Mouse (Mus musculus) embryonic facial prominence, embryonic 10.5 days (tissue): ENCODE measurements at regions not wholly inside any gene's neighbourhood (a gene's known extent, or its start where the extent isn't known, plus 50 kb on each side); places are given as distances from the start of the nearest gene placed in this dataset.
A peak's percentile ranks its signal among the peaks of the same experiment; 100 is the strongest.

ENCODE experiments used
- DNase-seq: peaks from one replicate; pipeline ENCODE4 v3.0.0-alpha.2; 2017; ENCODE audit warnings: low spot score
- H3K27ac ChIP-seq: fragments of 300-500 bp; sonication (generic); replicated peaks from 2 replicates; pipeline ENCODE4 v1.5.1; 2016; ENCODE audit warnings: mild to moderate bottlenecking
- H3K27me3 ChIP-seq: fragments of 300-500 bp; sonication (generic); replicated peaks from 2 replicates; pipeline ENCODE4 v1.6.1; 2016; ENCODE audit warnings: low read depth, mild to moderate bottlenecking; ENCODE audit not compliant: poor library complexity, severe bottlenecking
- H3K36me3 ChIP-seq: fragments of 300-500 bp; sonication (generic); replicated peaks from 2 replicates; pipeline ENCODE4 v1.6.1; 2016; ENCODE audit warnings: mild to moderate bottlenecking, moderate library complexity
- H3K4me1 ChIP-seq: fragments of 300-500 bp; sonication (generic); 2 replicates; pipeline ENCODE4 v1.6.1; 2016
- H3K4me3 ChIP-seq: fragments of 300-500 bp; sonication (generic); 2 replicates; pipeline ENCODE4 v1.5.1; 2016; ENCODE audit warnings: mild to moderate bottlenecking, moderate library complexity
- H3K9me3 ChIP-seq: fragments of 300-500 bp; sonication (generic); 2 replicates; pipeline ENCODE4 v1.6.1; 2016; ENCODE audit warnings: mild to moderate bottlenecking
- WGBS: fragments of 180-500 bp; shearing (Covaris S2); methylation state at CpG from one replicate; pipeline ENCODE4 v1.1.7; 2016; 5-methylcytosine and 5-hydroxymethylcytosine counted together

DNA sequence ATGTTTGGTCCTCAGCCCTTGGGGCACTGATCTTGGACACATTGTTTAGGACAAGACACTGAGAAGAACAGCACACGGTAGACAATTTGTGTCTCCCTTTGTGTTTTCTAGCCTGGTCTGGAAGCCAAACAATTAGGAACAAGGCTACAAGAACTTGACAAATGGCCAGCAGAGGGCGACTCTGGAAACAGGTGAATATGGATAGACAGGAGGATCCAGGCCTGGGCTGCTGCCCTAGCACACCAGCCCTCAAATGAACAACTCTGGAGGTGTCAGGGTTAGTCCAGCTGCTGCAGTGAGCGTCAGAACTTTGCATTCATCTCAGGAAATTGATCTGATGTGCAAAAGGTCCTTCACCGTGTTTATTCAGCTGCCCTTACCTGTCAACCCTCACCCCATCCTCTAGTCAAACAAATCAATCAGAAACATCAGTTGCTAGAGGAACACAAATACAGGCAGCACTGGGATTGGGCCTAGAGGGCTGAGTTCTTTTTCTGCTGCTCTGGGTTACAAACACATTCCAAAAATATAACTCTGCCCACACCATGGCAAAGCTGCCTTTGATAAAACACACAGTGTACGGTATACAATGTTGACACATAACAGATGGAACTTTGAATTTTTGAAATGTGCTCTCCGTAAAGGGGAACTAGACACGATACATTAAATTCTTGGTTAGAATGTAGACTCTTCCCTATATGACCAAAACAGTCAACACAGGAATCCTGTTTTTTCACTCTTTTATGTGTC, 159.7 kb downstream of the Fam84b start:
- peak; percentile 51 for DNase-seq
- Histone ChIP-seq H3K9me3 (no peaks in the 10 kb centered on the region), H3K27me3 (no peaks in the 10 kb centered on the region), H3K27ac (no peak overlapping the region; the same call in 1 of the 2 replicates), H3K4me3 (no peak overlapping the region), H3K4me1 (peaks cover 17% of the 10 kb centered on the region), H3K36me3 (no peaks in the 10 kb centered on the region)
- 67% methylated on average over 7 of the region's 7 CpGs for WGBS

DNA sequence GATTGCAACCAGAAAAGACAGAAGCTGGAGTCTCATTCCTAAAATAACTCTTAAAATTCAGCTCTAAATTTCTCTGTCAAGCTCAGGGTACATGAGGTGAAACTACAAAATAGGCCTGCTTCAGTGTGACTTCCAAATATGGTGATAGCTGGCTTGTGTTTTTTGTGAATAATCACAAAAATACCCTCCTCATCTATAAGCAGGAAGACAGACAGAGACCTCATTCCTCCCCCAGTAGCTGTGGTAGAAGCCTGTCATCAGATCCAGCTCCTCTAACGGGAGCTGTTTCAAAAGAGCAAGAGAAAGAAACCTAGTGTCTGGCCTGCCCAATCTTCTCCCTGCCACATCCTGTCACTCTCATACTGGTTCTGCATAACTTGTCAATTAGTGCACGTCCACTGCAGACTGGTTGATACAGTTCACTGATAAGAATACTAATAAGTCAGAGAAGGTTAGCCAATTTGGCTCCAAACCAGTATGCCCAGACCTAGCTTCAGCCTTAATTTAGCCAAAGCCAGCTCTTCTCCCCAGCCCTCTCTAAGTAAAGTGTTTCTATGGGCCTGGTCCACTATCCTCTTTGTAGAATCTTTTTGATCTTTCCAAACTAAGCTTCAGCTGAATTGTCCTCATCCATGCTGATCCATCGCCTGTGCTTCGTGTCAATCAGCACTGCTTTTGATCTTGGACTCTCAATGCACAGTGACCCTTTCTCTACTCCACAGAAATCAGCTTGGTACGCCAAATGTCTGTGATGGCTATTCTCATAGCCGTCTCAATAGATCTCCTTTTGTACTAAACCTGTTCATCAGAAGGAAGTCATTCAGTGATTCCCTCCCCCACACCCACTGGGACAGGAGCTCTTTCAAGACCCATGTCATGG, 160.6 kb downstream of the Fam84b start:
- WGBS: 37% methylated on average over 6 of the region's 6 CpGs
- Histone ChIP-seq H3K4me3 (no peak overlapping the region), H3K27me3 (no peaks in the 10 kb centered on the region), H3K9me3 (no peaks in the 10 kb centered on the region), H3K36me3 (no peaks in the 10 kb centered on the region), H3K4me1 (peaks cover 17% of the 10 kb centered on the region), H3K27ac (peak overlapping the region; percentile 30; the same call in 1 of the 2 replicates)
- peak; percentile 13 for DNase-seq

DNA sequence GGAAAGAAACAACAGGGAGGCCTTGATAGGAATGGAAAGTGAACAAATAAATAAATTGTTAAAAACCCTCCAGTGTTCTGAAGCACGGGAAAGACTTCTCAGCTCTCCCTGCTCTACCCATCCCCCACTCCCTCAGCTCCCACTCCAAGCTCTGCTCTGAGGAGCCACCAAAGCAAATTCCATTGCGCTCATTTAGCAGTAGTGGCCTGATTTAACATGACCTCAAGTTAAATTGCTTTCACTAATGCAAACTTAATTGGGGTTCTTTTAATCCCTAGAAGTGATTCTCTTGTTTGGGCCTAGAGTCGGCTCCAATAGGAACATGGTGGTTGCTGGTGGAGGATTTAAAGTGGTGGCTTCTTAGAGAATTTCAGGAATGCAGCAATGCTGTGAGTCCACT, 161.4 kb downstream of the Fam84b start:
- Histone ChIP-seq H3K27ac (peak overlapping the region; percentile 24; the same call in 1 of the 2 replicates), H3K4me1 (peaks cover 17% of the 10 kb centered on the region), H3K9me3 (no peaks in the 10 kb centered on the region), H3K4me3 (no peak overlapping the region), H3K36me3 (no peaks in the 10 kb centered on the region), H3K27me3 (no peaks in the 10 kb centered on the region)
- peak; percentile 16 for DNase-seq
- WGBS: 28% methylated on average over 3 of the region's 3 CpGs

DNA sequence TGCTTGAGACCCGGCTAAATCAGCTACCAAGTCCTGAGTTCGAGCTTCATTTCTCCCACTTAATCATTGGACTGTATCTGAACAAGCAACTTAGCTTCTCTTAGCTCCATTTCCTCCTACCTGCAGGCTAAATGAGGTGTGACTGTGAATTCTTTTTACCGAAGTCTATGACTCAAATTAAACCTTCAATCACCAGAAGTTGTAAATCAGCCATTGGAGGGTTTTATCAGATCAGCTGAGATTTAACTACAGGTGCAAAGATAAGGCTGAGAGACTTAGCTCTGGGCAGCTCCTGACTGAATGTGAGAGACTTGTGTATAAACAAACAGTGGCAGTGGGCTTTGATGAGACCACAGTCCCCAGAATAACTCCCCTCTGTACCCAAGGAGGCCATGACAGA, 176.2 kb downstream of the Fam84b start:
- H3K4me1 ChIP-seq: no peaks in the 10 kb centered on the region
- no peak overlapping the region for H3K4me3 ChIP-seq
- no peak overlapping the region for H3K27ac ChIP-seq
- WGBS: 84% methylated on average over 3 of the region's 3 CpGs
- H3K36me3 ChIP-seq: no peaks in the 10 kb centered on the region
- no peaks in the 10 kb centered on the region for H3K9me3 ChIP-seq
- no peaks in the 10 kb centered on the region for H3K27me3 ChIP-seq
- no peak for DNase-seq

DNA sequence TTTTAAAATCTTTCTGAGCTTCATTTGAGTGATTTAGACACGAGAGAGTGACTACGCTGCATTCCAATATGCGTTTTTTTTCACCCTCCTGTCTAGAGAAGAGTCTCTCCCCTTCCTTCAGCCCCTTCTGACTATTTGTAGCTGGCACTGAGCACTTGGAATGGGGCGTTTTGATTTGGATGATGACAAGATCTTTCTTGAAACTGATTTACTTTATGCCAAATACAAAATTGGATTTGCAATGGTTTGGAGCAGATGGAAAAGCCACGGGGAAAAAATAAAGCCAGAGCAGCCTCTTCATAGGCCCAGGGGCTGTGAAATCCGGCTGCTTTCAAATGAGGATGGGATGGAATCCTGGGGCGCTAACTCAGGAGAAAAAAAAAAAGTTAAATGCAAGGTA, 196.0 kb downstream of the Fam84b start:
- no peak for DNase-seq
- 80% methylated on average over 7 of the region's 7 CpGs for WGBS
- no peaks in the 10 kb centered on the region for H3K4me1 ChIP-seq

DNA sequence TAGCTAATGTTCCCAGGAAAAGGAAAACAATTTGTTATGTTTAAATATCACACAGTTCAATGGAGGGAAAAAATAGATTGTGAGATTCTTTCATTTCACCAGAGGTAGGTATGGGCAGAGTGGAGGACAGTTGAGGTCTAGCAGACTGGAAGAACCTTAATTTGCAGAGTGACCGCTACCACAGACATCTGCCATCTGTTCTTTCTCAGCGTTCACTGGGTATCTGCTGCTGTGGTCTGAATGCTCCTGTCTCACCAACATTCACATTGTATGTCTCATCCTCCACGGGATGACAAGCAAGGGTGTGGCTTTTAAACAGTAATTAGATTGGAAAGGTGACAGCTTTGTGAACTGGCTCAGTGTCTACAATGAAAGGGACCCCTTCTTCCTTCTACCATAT, 198.5 kb downstream of the Fam84b start:
- Histone ChIP-seq H3K27me3 (no peaks in the 10 kb centered on the region), H3K4me3 (no peak overlapping the region), H3K9me3 (no peaks in the 10 kb centered on the region), H3K4me1 (no peaks in the 10 kb centered on the region), H3K27ac (no peak overlapping the region), H3K36me3 (no peaks in the 10 kb centered on the region)
- DNase-seq: no peak
- 81% methylated on average over 3 of the region's 3 CpGs for WGBS

More for the DNA sequence above, 196.0 kb downstream of the Fam84b start:
- Histone ChIP-seq H3K27ac (no peak overlapping the region), H3K4me3 (no peak overlapping the region), H3K9me3 (no peaks in the 10 kb centered on the region), H3K36me3 (no peaks in the 10 kb centered on the region), H3K27me3 (no peaks in the 10 kb centered on the region)

DNA sequence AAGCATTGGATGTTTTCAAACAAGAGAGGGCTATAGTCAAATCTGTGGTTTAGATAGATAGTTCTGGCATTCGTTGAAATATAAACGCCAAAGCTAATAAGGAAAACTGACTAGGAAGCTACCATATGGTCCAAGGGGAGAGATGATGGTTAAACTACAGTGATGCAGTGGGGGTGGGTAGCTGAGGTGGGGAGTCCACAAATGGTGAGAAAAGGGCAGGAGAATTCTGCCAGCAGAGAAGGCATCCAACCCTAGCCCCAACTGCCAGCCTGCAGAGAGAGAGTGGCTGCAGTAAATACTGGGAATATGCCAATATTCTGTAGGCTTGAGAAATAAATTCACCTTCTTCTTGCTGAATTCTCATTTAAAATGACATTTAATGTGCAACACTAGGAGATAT, 204.3 kb downstream of the Fam84b start:
- Histone ChIP-seq H3K27me3 (no peaks in the 10 kb centered on the region), H3K36me3 (no peaks in the 10 kb centered on the region), H3K4me3 (no peak overlapping the region), H3K9me3 (no peaks in the 10 kb centered on the region), H3K4me1 (0 out of 2 replicates have a peak, but pooled peaks cover 3% of the 10 kb centered on the region), H3K27ac (no peak overlapping the region)
- WGBS: 95% methylated on average over 2 of the region's 2 CpGs
- no peak for DNase-seq

DNA sequence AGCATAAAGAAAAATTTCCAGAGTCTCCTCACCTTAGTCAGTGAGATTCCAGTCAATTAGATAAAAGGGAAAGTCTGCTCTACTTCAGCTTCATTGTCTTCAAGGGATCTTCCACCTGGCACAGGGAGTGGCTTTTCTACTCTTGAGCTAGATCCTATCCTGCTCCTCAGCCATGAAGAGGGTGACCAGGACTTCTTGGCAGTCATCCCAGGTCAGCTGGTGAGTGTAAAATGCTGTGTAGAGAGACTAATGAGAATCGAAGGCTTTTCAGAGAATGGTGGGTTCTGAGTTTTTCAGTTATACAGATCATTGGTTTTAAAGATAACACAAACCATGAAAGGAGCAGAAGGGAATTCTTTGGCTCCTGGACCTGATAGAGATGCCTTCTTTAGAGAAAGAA, 211.8 kb downstream of the Fam84b start:
- Histone ChIP-seq H3K4me1 (no peaks in the 10 kb centered on the region), H3K9me3 (no peaks in the 10 kb centered on the region), H3K36me3 (no peaks in the 10 kb centered on the region), H3K27me3 (no peaks in the 10 kb centered on the region), H3K27ac (no peak overlapping the region), H3K4me3 (no peak overlapping the region)
- whole genome bisulfite sequencing: 96% methylated on average over 1 of the region's 1 CpGs
- DNase-seq: no peak

DNA sequence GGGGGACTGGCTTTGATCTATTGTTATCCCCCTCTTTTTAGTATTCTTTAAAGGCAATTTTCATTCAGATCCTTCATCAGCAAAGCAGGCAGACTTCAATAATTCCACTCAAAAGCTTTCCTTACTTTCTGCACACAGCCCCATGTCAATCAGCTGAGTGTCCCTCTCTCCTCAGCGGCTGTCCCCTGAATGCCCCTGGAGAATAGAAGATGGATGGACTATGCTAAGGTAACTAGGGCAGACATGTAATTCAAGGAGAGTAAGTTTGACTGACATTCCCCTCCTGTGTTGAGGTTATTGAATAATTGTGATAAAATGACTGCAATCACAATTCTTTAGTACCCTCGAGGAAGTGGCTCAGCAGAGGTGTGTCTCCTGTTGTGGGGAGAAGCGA, 220.1 kb downstream of the Fam84b start:
- DNase-seq: no peak
- WGBS: 72% methylated on average over 3 of the region's 3 CpGs
- Histone ChIP-seq H3K27ac (no peak overlapping the region), H3K9me3 (no peaks in the 10 kb centered on the region), H3K27me3 (no peaks in the 10 kb centered on the region), H3K36me3 (no peaks in the 10 kb centered on the region), H3K4me3 (no peak overlapping the region), H3K4me1 (0 out of 2 replicates have a peak, but pooled peaks cover 5% of the 10 kb centered on the region)

DNA sequence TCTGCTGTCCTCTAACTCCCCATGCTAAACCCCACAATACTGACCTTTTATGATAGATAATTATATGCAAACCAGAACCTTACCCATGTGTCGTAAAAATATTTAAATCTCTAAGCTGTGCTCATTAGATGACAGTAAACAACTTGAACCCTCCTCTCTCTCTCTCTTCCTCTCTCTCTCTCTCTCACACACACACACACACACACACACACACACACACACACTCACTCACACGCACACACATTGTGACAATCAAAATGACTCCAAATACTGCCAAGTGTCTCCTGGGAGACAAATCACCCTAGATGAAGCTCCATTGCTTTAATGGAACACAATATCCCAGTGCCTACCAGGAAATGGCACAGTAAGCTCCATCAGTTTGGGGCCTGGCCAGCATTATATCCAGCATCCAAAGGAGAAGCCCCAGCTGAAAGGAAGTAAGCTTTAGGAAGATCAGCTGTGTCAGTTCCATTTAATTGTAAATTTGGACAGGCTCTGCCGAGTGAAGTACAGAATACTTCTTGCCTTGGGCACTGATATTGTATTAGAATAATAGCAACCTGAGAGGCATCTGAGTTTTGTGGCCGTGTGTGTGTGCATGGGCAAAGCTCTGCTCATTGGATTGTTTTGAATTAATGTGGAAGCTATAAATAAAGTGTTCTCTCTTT, 220.7 kb downstream of the Fam84b start:
- Histone ChIP-seq H3K36me3 (no peaks in the 10 kb centered on the region), H3K4me1 (0 out of 2 replicates have a peak, but pooled peaks cover 5% of the 10 kb centered on the region), H3K9me3 (no peaks in the 10 kb centered on the region), H3K4me3 (no peak overlapping the region), H3K27me3 (no peaks in the 10 kb centered on the region), H3K27ac (no peak overlapping the region)
- WGBS: 68% methylated on average over 4 of the region's 4 CpGs
- no peak for DNase-seq

DNA sequence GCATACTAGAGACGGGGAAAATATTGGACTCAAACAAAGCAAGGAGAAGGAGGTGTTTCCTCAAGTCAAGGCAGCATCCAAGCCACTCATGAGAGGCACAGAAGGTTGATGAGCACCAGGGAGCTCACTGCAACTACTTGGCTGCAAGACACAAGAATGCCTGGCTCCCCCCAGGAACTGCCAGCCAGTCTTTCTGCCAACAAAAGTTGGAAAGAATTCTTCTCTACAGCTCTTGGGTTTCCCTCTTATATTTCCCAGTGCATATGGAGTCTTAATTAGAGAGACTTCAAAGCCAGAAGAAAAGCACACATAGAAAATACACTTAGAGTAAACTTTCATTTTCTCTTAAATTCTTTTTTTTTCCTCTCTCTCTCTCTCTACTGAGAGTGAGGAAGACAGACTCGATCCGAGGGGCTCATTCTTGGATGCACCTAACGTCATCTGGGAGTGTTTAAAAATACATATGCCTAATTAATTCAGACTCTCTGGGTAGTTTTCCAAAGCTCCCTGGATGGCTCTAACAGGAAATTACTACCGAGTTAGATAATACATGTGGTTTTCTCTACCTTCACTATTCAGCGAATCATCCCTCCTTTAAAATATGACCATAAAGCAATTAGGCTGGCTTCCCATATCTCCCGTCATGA, 222.7 kb downstream of the Fam84b start:
- Histone ChIP-seq H3K4me3 (no peak overlapping the region), H3K27me3 (no peaks in the 10 kb centered on the region), H3K36me3 (no peaks in the 10 kb centered on the region), H3K9me3 (no peaks in the 10 kb centered on the region), H3K4me1 (0 out of 2 replicates have a peak, but pooled peaks cover 5% of the 10 kb centered on the region), H3K27ac (no peak overlapping the region)
- WGBS: 73% methylated on average over 7 of the region's 7 CpGs
- DNase-seq: no peak

DNA sequence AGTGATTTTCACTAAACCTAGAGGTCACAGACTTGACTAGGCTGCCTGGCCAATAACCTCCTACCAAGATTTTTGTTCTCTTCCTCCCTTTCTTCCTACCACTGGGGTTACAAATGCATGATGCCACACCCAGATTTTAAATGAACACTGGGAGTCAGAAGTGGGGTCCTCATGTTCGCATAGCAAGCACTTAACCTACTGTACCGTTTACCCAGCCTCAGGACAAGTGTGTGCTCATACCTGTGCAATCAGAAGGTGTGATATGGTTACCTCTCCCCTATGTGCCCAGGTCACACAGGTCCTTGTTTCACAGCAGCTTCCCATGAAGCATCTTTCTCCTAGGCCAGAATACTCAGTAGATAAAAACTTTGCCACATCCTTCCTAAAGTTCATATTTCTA, 234.8 kb downstream of the Fam84b start:
- 84% methylated on average over 2 of the region's 2 CpGs for WGBS
- H3K27ac ChIP-seq: no peak overlapping the region
- no peaks in the 10 kb centered on the region for H3K36me3 ChIP-seq
- H3K9me3 ChIP-seq: no peaks in the 10 kb centered on the region
- no peaks in the 10 kb centered on the region for H3K27me3 ChIP-seq
- no peak overlapping the region for H3K4me3 ChIP-seq
- no peak for DNase-seq
- H3K4me1 ChIP-seq: no peaks in the 10 kb centered on the region
